Mouse (Mus musculus) intestine, embryonic 15.5 days (tissue): ENCODE measurements around the gene Bag5. TPM values are rescaled to one million over a fixed set of nuclear protein-coding genes. Genes with fewer than 3 reads are reported as not detected.
A peak's percentile ranks its signal among the peaks of the same experiment; 100 is the strongest.

ENCODE experiments used
- ATAC-seq: fragments of 200-750 bp; cut with Nextera tagmentation; 2 replicates; pipeline ENCODE4 v1.8.0; 2017; ENCODE audit warnings: moderate TSS enrichment, moderate library complexity
- H3K27ac ChIP-seq: fragments of 300-500 bp; sonication (generic); 2 replicates; pipeline ENCODE4 v1.5.1; 2015; ENCODE audit warnings: mild to moderate bottlenecking, inconsistent platforms
- H3K27me3 ChIP-seq: fragments of 300-500 bp; sonication (generic); replicated peaks from 2 replicates; pipeline ENCODE4 v1.6.1; 2015; ENCODE audit warnings: inconsistent platforms
- H3K36me3 ChIP-seq: fragments of 300-500 bp; sonication (generic); 2 replicates; pipeline ENCODE4 v1.6.1; 2015; ENCODE audit warnings: inconsistent platforms
- H3K4me1 ChIP-seq: fragments of 300-500 bp; sonication (generic); replicated peaks from 2 replicates; pipeline ENCODE4 v1.6.1; 2015; ENCODE audit warnings: inconsistent platforms
- H3K4me2 ChIP-seq: fragments of 300-500 bp; sonication (generic); replicated peaks from 2 replicates; pipeline ENCODE4 v1.6.1; 2015; ENCODE audit warnings: mild to moderate bottlenecking, inconsistent platforms
- H3K4me3 ChIP-seq: fragments of 300-500 bp; sonication (generic); replicated peaks from 2 replicates; pipeline ENCODE4 v1.5.1; 2015; ENCODE audit warnings: inconsistent platforms
- H3K9ac ChIP-seq: fragments of 300-500 bp; sonication (generic); 2 replicates; pipeline ENCODE4 v1.6.1; 2015; ENCODE audit warnings: inconsistent platforms
- H3K9me3 ChIP-seq: fragments of 300-500 bp; sonication (generic); 2 replicates; pipeline ENCODE4 v1.6.1; 2016; ENCODE audit warnings: inconsistent platforms
- WGBS: fragments of 180-500 bp; shearing (Covaris S2); methylation state at CpG from one replicate; pipeline ENCODE4 v1.1.7; 2015; 5-methylcytosine and 5-hydroxymethylcytosine counted together
- polyA plus RNA-seq: library from polyadenylated mRNA; unstranded; fragments of >200 nt; fragmentation: Nextera tagmentation; extraction: Ambion mirVana; gene quantifications from 2 replicates; pipeline ENCODE4 v1.2.1, GENCODE M21; 2015

Bag5 gene
- polyA plus RNA-seq, 1 experiment from 2014 or later, result 48.7 TPM

DNA sequence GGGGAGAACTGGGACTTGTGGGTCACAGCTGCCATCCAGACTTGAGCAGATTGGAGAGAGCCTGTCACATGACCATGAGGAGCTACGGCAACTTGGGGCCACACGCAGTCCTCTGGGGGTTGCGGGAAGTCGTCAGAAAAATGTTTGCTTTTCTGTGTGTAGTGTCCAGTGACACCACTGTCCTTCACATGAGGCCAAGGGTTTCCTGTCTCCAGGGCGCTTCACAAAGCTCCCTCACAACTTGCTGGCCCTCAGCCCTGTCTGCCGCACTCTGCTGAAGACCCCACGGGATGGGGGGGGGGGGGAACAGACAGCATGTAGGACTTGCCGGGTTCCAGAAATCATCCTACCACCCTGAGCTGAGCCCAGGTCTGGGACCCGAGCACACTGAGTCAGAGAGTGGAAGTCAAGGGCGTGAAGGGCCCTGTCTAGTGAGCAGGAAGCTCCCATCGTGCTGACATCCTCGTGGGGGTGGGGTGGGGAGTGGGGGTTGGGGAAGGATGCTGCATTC is 18.7 kb downstream of the Bag5 start:
- peak overlapping the region; percentile 79 for H3K27ac ChIP-seq
- ATAC-seq, result peak; percentile 4; the same call in 1 of the 2 replicates
- no peaks in the 10 kb centered on the region for H3K9me3 ChIP-seq
- H3K4me3 ChIP-seq, result no peak overlapping the region
- no peaks in the 10 kb centered on the region for H3K27me3 ChIP-seq
- H3K36me3 ChIP-seq, result no peaks in the 10 kb centered on the region
- H3K4me2 ChIP-seq, result peak overlapping the region; percentile 42
- WGBS, result 17% methylated on average over 12 of the region's 12 CpGs
- peaks cover 57% of the 10 kb centered on the region for H3K4me1 ChIP-seq
- peak overlapping the region; percentile 11 for H3K9ac ChIP-seq

GRCm38 (mm10) chr12:111693341-111694270 is 19.5 kb downstream of the Bag5 start:
- 50% methylated on average over 18 of the region's 18 CpGs for WGBS
- H3K4me1 ChIP-seq, result peaks cover 57% of the 10 kb centered on the region
- H3K4me3 ChIP-seq, result no peak overlapping the region
- ATAC-seq, result peak; percentile 21
- peak overlapping the region; percentile 42 for H3K4me2 ChIP-seq
- no peaks in the 10 kb centered on the region for H3K36me3 ChIP-seq
- H3K27me3 ChIP-seq, result no peaks in the 10 kb centered on the region
- no peaks in the 10 kb centered on the region for H3K9me3 ChIP-seq
- H3K9ac ChIP-seq, result peak overlapping the region; percentile 11
- peak overlapping the region; percentile 79 for H3K27ac ChIP-seq

GRCm38 (mm10) chr12:111692899-111693298 is 20.2 kb downstream of the Bag5 start:
- 83% methylated on average over 5 of the region's 5 CpGs for WGBS
- Histone ChIP-seq H3K9ac (no peak overlapping the region; the same call in 1 of the 2 replicates), H3K27me3 (no peaks in the 10 kb centered on the region), H3K36me3 (no peaks in the 10 kb centered on the region), H3K4me1 (peaks cover 61% of the 10 kb centered on the region), H3K4me3 (no peak overlapping the region), H3K9me3 (no peaks in the 10 kb centered on the region), H3K27ac (peak overlapping the region; percentile 79), H3K4me2 (no peak overlapping the region)
- no peak for ATAC-seq

GRCm38 (mm10) chr12:111691346-111691872 is 21.6 kb downstream of the Bag5 start:
- WGBS, result 21% methylated on average over 5 of the region's 5 CpGs

DNA sequence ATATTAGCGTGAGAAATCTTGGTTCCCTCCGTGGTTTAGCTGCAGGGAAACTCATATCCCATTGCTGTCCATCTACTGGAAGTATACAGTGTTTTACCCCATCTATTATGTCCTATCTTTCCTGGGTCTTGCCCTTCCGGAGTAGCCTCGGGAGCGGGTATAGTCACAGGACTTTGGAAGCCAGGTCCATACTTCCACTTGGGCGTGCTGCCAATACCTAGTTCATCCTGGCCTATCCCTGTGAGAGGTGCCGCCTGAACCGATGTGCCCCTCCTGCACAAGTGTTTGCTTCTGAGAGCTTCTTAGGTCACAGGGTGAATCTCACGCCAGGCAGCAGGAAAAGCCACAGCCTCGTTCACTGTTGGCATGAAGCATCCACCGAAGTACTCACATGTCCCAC is 23.6 kb downstream of the Bag5 start:
- no peak overlapping the region for H3K9ac ChIP-seq
- no peak overlapping the region for H3K4me3 ChIP-seq
- WGBS, result 68% methylated on average over 11 of the region's 11 CpGs
- no peak overlapping the region for H3K4me2 ChIP-seq
- no peak for ATAC-seq
- no peaks in the 10 kb centered on the region for H3K27me3 ChIP-seq
- peaks cover 60% of the 10 kb centered on the region for H3K4me1 ChIP-seq
- no peak overlapping the region for H3K27ac ChIP-seq
- H3K9me3 ChIP-seq, result no peaks in the 10 kb centered on the region
- H3K36me3 ChIP-seq, result no peaks in the 10 kb centered on the region

More at GRCm38 (mm10) chr12:111691346-111691872, 21.6 kb downstream of the Bag5 start:
- ATAC-seq, result no peak
- Histone ChIP-seq H3K9me3 (no peaks in the 10 kb centered on the region), H3K27me3 (no peaks in the 10 kb centered on the region), H3K4me2 (no peak overlapping the region), H3K36me3 (no peaks in the 10 kb centered on the region), H3K9ac (no peak overlapping the region), H3K27ac (peak overlapping the region; percentile 79; the same call in 1 of the 2 replicates), H3K4me3 (no peak overlapping the region), H3K4me1 (peaks cover 71% of the 10 kb centered on the region)

- Histone ChIP-seq H3K27ac (peak overlapping the region; percentile 67; the same call in 1 of the 2 replicates), H3K4me3 (no peak overlapping the region), H3K4me2 (no peak overlapping the region), H3K9me3 (no peaks in the 10 kb centered on the region), H3K36me3 (no peaks in the 10 kb centered on the region), H3K27me3 (no peaks in the 10 kb centered on the region), H3K4me1 (peaks cover 48% of the 10 kb centered on the region), H3K9ac (no peak overlapping the region)
- WGBS, result 39% methylated on average over 2 of the region's 2 CpGs
- ATAC-seq, result no peak
Observed at GRCm38 (mm10) chr12:111688069-111688428, 25.0 kb downstream of the Bag5 start.

GRCm38 (mm10) chr12:111687350-111688068 is 25.5 kb downstream of the Bag5 start:
- peak; percentile 64 for ATAC-seq
- WGBS, result 32% methylated on average over 14 of the region's 14 CpGs

GRCm38 (mm10) chr12:111686390-111686789 is 26.7 kb downstream of the Bag5 start:
- peak overlapping the region; percentile 67; the same call in 1 of the 2 replicates for H3K27ac ChIP-seq
- 79% methylated on average over 4 of the region's 4 CpGs for WGBS
- no peaks in the 10 kb centered on the region for H3K36me3 ChIP-seq
- H3K4me3 ChIP-seq, result no peak overlapping the region
- H3K4me2 ChIP-seq, result no peak overlapping the region
- H3K4me1 ChIP-seq, result peaks cover 41% of the 10 kb centered on the region
- ATAC-seq, result no peak
- H3K27me3 ChIP-seq, result no peaks in the 10 kb centered on the region
- no peaks in the 10 kb centered on the region for H3K9me3 ChIP-seq
- no peak overlapping the region for H3K9ac ChIP-seq

More at GRCm38 (mm10) chr12:111687350-111688068, 25.5 kb downstream of the Bag5 start:
- no peak overlapping the region for H3K9ac ChIP-seq
- no peaks in the 10 kb centered on the region for H3K27me3 ChIP-seq
- H3K4me2 ChIP-seq, result 0 out of 2 replicates have a peak overlapping the region, but pooled peaks have one; percentile 11
- H3K4me1 ChIP-seq, result peaks cover 46% of the 10 kb centered on the region
- H3K9me3 ChIP-seq, result no peaks in the 10 kb centered on the region
- no peaks in the 10 kb centered on the region for H3K36me3 ChIP-seq
- H3K4me3 ChIP-seq, result no peak overlapping the region
- H3K27ac ChIP-seq, result peak overlapping the region; percentile 67

- Histone ChIP-seq H3K27ac (peak overlapping the region; percentile 71), H3K27me3 (no peaks in the 10 kb centered on the region), H3K9ac (peak overlapping the region; percentile 3; the same call in 1 of the 2 replicates), H3K4me3 (no peak overlapping the region), H3K4me2 (no peak overlapping the region), H3K36me3 (no peaks in the 10 kb centered on the region; the same call in 1 of the 2 replicates), H3K4me1 (peaks cover 44% of the 10 kb centered on the region), H3K9me3 (no peaks in the 10 kb centered on the region)
- WGBS, result 40% methylated on average over 5 of the region's 5 CpGs
- peak; percentile 27 for ATAC-seq
Observed at GRCm38 (mm10) chr12:111682806-111683205, 30.3 kb downstream of the Bag5 start.

DNA sequence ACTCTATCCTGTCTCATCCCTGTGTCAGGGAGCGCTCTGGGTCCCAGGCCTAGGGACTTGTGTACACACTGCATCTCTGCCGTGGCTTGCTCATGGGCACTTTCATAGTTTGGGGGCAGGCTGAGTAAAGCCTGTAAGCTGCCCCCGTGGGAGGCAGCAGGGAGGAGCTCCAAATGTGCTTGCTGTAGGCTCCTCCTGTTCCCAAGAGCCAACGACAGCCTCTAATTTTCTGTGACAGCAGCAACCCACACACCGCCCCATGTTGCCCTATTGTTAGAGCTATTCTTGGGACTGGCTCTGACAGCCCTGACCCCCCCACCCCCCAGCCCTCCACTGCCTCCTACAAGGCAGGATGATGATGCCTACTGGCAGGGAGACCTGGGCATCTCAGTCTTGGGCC is 31.1 kb downstream of the Bag5 start:
- Histone ChIP-seq H3K27ac (peak overlapping the region; percentile 71), H3K9ac (no peak overlapping the region), H3K4me3 (no peak overlapping the region), H3K27me3 (no peaks in the 10 kb centered on the region), H3K4me1 (peaks cover 42% of the 10 kb centered on the region), H3K9me3 (no peaks in the 10 kb centered on the region), H3K36me3 (no peaks in the 10 kb centered on the region; the same call in 1 of the 2 replicates), H3K4me2 (no peak overlapping the region)
- 61% methylated on average over 5 of the region's 5 CpGs for WGBS
- ATAC-seq, result no peak

GRCm38 (mm10) chr12:111681305-111681704 is 31.8 kb downstream of the Bag5 start:
- peak overlapping the region; percentile 71 for H3K27ac ChIP-seq
- no peak overlapping the region for H3K9ac ChIP-seq
- ATAC-seq, result no peak

DNA sequence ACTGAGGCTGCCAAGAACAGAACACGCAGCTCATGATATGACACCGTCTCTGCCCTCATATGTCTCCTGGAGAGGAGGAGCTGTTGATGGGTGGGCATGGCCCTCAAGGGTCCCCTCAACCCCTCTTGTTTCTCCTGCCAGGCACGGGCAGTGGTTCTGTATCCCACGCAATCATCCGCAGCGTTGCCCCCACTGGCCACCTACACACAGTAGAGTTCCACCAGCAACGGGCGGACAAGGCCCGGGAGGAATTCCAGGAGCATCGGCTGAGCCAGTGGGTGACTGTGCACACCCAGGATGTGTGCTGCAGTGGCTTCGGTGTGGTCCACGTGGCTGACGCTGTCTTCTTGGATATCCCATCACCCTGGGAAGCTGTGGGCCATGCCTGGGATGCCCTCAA is 32.4 kb downstream of the Bag5 start:
- no peak overlapping the region for H3K4me2 ChIP-seq
- no peaks in the 10 kb centered on the region for H3K27me3 ChIP-seq
- H3K36me3 ChIP-seq, result no peaks in the 10 kb centered on the region; the same call in 1 of the 2 replicates
- peaks cover 49% of the 10 kb centered on the region for H3K4me1 ChIP-seq
- H3K9ac ChIP-seq, result no peak overlapping the region
- no peak for ATAC-seq
- WGBS, result 92% methylated on average over 13 of the region's 13 CpGs
- no peaks in the 10 kb centered on the region for H3K9me3 ChIP-seq
- H3K4me3 ChIP-seq, result no peak overlapping the region
- H3K27ac ChIP-seq, result peak overlapping the region; percentile 71

More at GRCm38 (mm10) chr12:111681305-111681704, 31.8 kb downstream of the Bag5 start:
- Histone ChIP-seq H3K9me3 (no peaks in the 10 kb centered on the region), H3K4me1 (peaks cover 46% of the 10 kb centered on the region), H3K4me3 (no peak overlapping the region), H3K4me2 (0 out of 2 replicates have a peak overlapping the region, but pooled peaks have one; percentile 4), H3K27me3 (no peaks in the 10 kb centered on the region), H3K36me3 (no peaks in the 10 kb centered on the region; the same call in 1 of the 2 replicates)
- WGBS, result 65% methylated on average over 8 of the region's 8 CpGs
